In genomic region chrX:160137177-160137860, GRCm38 (mm10) we compare ENCODE assay signal across 8 mouse cellular contexts. TPM values are rescaled to one million over a fixed set of nuclear protein-coding genes. Genes with fewer than 3 reads are reported as not detected.
DNase-seq lines count a peak whose midpoint lies in the region; ATAC-seq and TF ChIP-seq lines count a peak whose summit lies in the region.

No protein-coding gene starts in this region.

- H3K27me3 ChIP-seq in kidney, adult 2 months (replicated peaks; ENCODE audit: control insufficient read depth, insufficient read depth, low read length): no peaks in the 10 kb centered on the region
- H3K27me3 ChIP-seq in forebrain, embryonic 16.5 days (replicated peaks; ENCODE audit: control insufficient read depth, insufficient read depth, low read length): no peaks in the 10 kb centered on the region
- H3K27me3 ChIP-seq in limb, embryonic 15.5 days: 0 out of 2 replicates have a peak, but pooled peaks cover 8% of the 10 kb centered on the region
- H3K27me3 ChIP-seq in stomach, embryonic 15.5 days (replicated peaks): no peaks in the 10 kb centered on the region

- TF ChIP-seq CTCF in kidney, adult 2 months (conservative IDR thresholded peaks at IDR 0.05; ENCODE audit: insufficient read depth, insufficient read length, low read depth, low read length): no peak

- under 1% methylated on average over 18 of the region's 18 CpGs for WGBS in kidney, adult 2 months
- 24% methylated on average over 18 of the region's 18 CpGs for WGBS in forebrain, embryonic 16.5 days
- WGBS in limb, embryonic 15.5 days: 28% methylated on average over 18 of the region's 18 CpGs
- WGBS in stomach, embryonic 15.5 days: 21% methylated on average over 18 of the region's 18 CpGs

- H3K4me3 ChIP-seq in kidney, adult 2 months (ENCODE audit: insufficient read depth, low read depth, low read length): peak overlapping the region; percentile 64
- peak overlapping the region; percentile 68 for H3K4me3 ChIP-seq in forebrain, embryonic 16.5 days (replicated peaks; ENCODE audit: low read length)
- peak overlapping the region; percentile 59 for H3K4me3 ChIP-seq in limb, embryonic 15.5 days
- H3K4me3 ChIP-seq in stomach, embryonic 15.5 days (replicated peaks): peak overlapping the region; percentile 58

- TF ChIP-seq POLR2A in kidney, adult 2 months (IDR thresholded peaks at IDR 0.05; ENCODE audit: low read depth, low read length): no peak

- H3K9me3 ChIP-seq in forebrain, embryonic 16.5 days (ENCODE audit: control insufficient read depth, low read length): no peaks in the 10 kb centered on the region
- H3K9me3 ChIP-seq in limb, embryonic 15.5 days: no peaks in the 10 kb centered on the region
- H3K9me3 ChIP-seq in stomach, embryonic 15.5 days: no peaks in the 10 kb centered on the region

- H3K27ac ChIP-seq in kidney, adult 2 months (ENCODE audit: insufficient read depth, low read depth, low read length): peak overlapping the region; percentile 87
- H3K27ac ChIP-seq in forebrain, embryonic 16.5 days (ENCODE audit: low read length): no peak overlapping the region; the same call in 1 of the 2 replicates
- peak overlapping the region; percentile 95 for H3K27ac ChIP-seq in limb, embryonic 15.5 days
- peak overlapping the region; percentile 95 for H3K27ac ChIP-seq in stomach, embryonic 15.5 days

- DNase-seq in kidney, adult 2 months: peak; percentile 74
- no peak for DNase-seq in kidney, adult 8-10 months
- DNase-seq in adrenal gland, adult (ENCODE audit: inconsistent age in 2 of 2, low spot score in 1 of 2): no peak
- DNase-seq in embryo, embryonic 9.5 days (ENCODE audit: extremely low spot score): no peak

- peak overlapping the region; percentile 71 for H3K9ac ChIP-seq in forebrain, embryonic 16.5 days (replicated peaks; ENCODE audit: low read depth, low read length)
- H3K9ac ChIP-seq in limb, embryonic 15.5 days: peak overlapping the region; percentile 57
- peak overlapping the region; percentile 34 for H3K9ac ChIP-seq in stomach, embryonic 15.5 days

- H3K4me2 ChIP-seq in forebrain, embryonic 16.5 days (ENCODE audit: low read length): peak overlapping the region; percentile 70
- peak overlapping the region; percentile 52 for H3K4me2 ChIP-seq in limb, embryonic 15.5 days
- H3K4me2 ChIP-seq in stomach, embryonic 15.5 days: peak overlapping the region; percentile 53

- no peaks in the 10 kb centered on the region for H3K36me3 ChIP-seq in kidney, adult 2 months (ENCODE audit: control insufficient read depth, insufficient read depth, low read length)
- no peaks in the 10 kb centered on the region for H3K36me3 ChIP-seq in forebrain, embryonic 16.5 days (ENCODE audit: control insufficient read depth, insufficient read depth)
- no peaks in the 10 kb centered on the region for H3K36me3 ChIP-seq in limb, embryonic 15.5 days
- no peaks in the 10 kb centered on the region for H3K36me3 ChIP-seq in stomach, embryonic 15.5 days

- peak; percentile 0 for ATAC-seq in activated CD4-positive, CD25-positive, alpha-beta regulatory T cell, adult 4 months
- no peak for ATAC-seq in forebrain, embryonic 16.5 days
- ATAC-seq in limb, embryonic 15.5 days (ENCODE audit: insufficient number of reproducible peaks, low FRiP score, low TSS enrichment, low read depth): no peak
- no peak for ATAC-seq in stomach, embryonic 15.5 days (ENCODE audit: insufficient read depth, low FRiP score, low read depth)

- H3K4me1 ChIP-seq in kidney, adult 2 months (ENCODE audit: control insufficient read depth, insufficient read depth, low read length): peaks cover 5% of the 10 kb centered on the region; the same call in 1 of the 2 replicates
- peaks cover 10% of the 10 kb centered on the region; the same call in 1 of the 2 replicates for H3K4me1 ChIP-seq in forebrain, embryonic 16.5 days (replicated peaks; ENCODE audit: control insufficient read depth, insufficient read depth, low read length)
- H3K4me1 ChIP-seq in limb, embryonic 15.5 days: no peaks in the 10 kb centered on the region
- no peaks in the 10 kb centered on the region for H3K4me1 ChIP-seq in stomach, embryonic 15.5 days

RNA-seq across cellular contexts. Expression of gene Pdha1, which starts 0.9 kb away (rescaled TPM):
- polyA plus RNA-seq in kidney, adult 2 months (2012; rRNA removed): 194 and 250 TPM in 2 replicates
- polyA plus RNA-seq in activated CD4-positive, CD25-positive, alpha-beta regulatory T cell, adult 4 months (2017; shearing (Covaris generic)): 100 to 1,000 TPM; 168 to 176 TPM
- 124 and 126 TPM in 2 replicates for polyA plus RNA-seq in forebrain, embryonic 16.5 days (2015; fragmentation: Nextera tagmentation; extraction: Ambion mirVana)
- 118 and 131 TPM in 2 replicates for polyA plus RNA-seq in limb, embryonic 15.5 days (2015; fragmentation: Nextera tagmentation; extraction: Ambion mirVana)
- polyA plus RNA-seq in stomach, embryonic 15.5 days (2015; fragmentation: Nextera tagmentation; extraction: Ambion mirVana): 121 and 128 TPM in 2 replicates
